Mouse (Mus musculus): ENCODE measurements at regions not wholly inside any gene's neighbourhood (a gene's known extent, or its start where the extent isn't known, plus 50 kb on each side); places are given as distances from the start of the nearest gene placed in this dataset.

DNA sequence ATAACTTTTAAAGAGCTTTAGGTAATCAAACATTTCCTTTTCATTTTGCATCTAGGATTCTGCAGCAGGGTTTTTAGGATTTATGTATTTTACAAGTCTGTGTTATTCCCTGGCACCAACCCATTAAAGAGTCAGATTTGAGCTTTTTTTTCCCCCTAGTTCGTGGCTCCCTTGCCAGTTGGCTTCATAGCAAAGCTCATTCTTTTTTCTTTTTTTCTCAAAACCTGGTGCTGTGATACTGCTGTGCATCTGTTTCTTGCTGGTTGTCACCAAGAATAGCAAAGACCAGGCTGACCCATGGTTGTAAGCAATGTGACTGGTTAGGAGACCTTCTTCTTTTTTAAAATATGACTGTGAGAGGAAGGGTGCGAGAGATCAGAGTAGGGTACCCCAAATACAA lies 93.7 kb upstream of the Cntn1 start:
- Histone ChIP-seq H3K4me3 (ENCODE audit: insufficient read depth in 1 of 2, low read depth in 1 of 2, low read length in 2 of 2, poor library complexity in 1 of 2, severe bottlenecking in 1 of 2) (no peak overlapping the region), H3K9ac (ENCODE audit: insufficient read depth, low read depth, low read length, poor library complexity, severe bottlenecking) (no peak overlapping the region), H3K4me1 (ENCODE audit: control insufficient read depth in 2 of 2, insufficient read depth in 2 of 2, low read length in 2 of 2, poor library complexity in 1 of 2) (no peaks in the 10 kb centered on the region), H3K36me3 (ENCODE audit: control insufficient read depth, insufficient read depth, low read length, poor library complexity, severe bottlenecking) (no peaks in the 10 kb centered on the region), H3K27ac (ENCODE audit: insufficient read depth, low read depth, low read length, poor library complexity, severe bottlenecking) (no peak overlapping the region), H3K9me3 (ENCODE audit: control insufficient read depth, insufficient read depth, low read depth, low read length) (no peaks in the 10 kb centered on the region)
- TF ChIP-seq ZC3H11A (IDR thresholded peaks at IDR 0.05; ENCODE audit: borderline replicate concordance, low read depth, low read length), result no peak
- no peak for TF ChIP-seq ZNF384 (IDR thresholded peaks at IDR 0.05; ENCODE audit: low read depth, low read length)
- TF ChIP-seq MAFK (IDR thresholded peaks at IDR 0.05; ENCODE audit: insufficient read depth, low read depth, low read length), result no peak
- no peak for DNase-seq (ENCODE audit: low read depth, low spot score)
- in situ Hi-C loops (cut with MboI; ENCODE audit: low sequenced_read_pairs in 2 of 2, unreplicated experiment in 2 of 2), result no loop called here

DNA sequence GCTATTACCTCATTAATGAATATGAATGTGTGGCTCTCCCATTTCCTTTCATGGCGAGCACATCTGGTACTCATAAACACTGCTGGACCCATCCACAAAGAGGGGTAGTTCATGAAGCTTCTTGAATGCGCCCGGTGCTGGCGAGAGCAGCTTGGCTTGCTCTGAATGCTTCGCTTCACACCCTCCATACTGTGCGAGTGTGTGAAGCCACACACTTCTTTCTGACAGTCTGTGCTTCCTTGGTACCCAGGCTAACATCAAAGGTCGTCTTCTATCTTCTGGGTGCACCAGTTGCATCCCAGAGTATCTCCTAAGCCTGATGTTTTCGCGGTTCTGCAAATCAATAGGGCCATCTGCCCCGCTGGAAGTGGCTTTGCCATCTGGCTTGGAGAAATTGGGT lies 85.8 kb upstream of the Cntn1 start:
- no peak overlapping the region for H3K9ac ChIP-seq (ENCODE audit: insufficient read depth, low read depth, low read length, poor library complexity, severe bottlenecking)
- no peaks in the 10 kb centered on the region for H3K36me3 ChIP-seq (ENCODE audit: control insufficient read depth, insufficient read depth, low read length, poor library complexity, severe bottlenecking)
- in situ Hi-C loops (cut with MboI; ENCODE audit: low sequenced_read_pairs in 2 of 2, unreplicated experiment in 2 of 2), result no loop called here
- no peak overlapping the region for H3K27ac ChIP-seq (ENCODE audit: insufficient read depth, low read depth, low read length, poor library complexity, severe bottlenecking)
- TF ChIP-seq ZC3H11A (IDR thresholded peaks at IDR 0.05; ENCODE audit: borderline replicate concordance, low read depth, low read length) (no peak), ZNF384 (IDR thresholded peaks at IDR 0.05; ENCODE audit: low read depth, low read length) (no peak), CHD2 (IDR thresholded peaks at IDR 0.05; ENCODE audit: low read depth, low read length) (no peak), HCFC1 (IDR thresholded peaks at IDR 0.05; ENCODE audit: borderline replicate concordance, insufficient read depth, low read length) (no peak), MAFK (IDR thresholded peaks at IDR 0.05; ENCODE audit: insufficient read depth, low read depth, low read length) (no peak)
- DNase-seq (ENCODE audit: low read depth, low spot score), result no peak
- H3K4me3 ChIP-seq (ENCODE audit: insufficient read depth in 1 of 2, low read depth in 1 of 2, low read length in 2 of 2, poor library complexity in 1 of 2, severe bottlenecking in 1 of 2), result no peak overlapping the region
- no peaks in the 10 kb centered on the region for H3K4me1 ChIP-seq (ENCODE audit: control insufficient read depth in 2 of 2, insufficient read depth in 2 of 2, low read length in 2 of 2, poor library complexity in 1 of 2)
- no peaks in the 10 kb centered on the region for H3K9me3 ChIP-seq (ENCODE audit: control insufficient read depth, insufficient read depth, low read depth, low read length)

DNA sequence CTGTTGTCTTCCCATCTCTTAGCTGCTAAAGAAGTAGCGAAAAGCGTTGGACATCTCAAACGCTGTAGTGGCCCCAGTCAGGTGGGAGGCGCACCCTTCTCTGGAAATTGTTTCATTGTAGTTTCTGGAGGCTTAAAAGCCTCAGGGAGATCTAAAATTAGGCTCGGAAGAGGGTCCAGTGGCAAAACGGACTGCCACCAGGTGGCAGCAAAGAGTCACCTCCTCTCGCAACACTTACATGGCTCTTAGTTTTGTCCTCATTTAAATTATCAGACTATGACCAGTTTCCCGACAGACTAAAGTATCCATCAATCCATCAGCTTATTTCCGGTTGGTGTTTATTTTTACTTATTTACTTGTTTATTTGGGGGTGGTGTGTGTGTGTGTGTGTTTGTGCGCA lies 81.6 kb upstream of the Cntn1 start:
- no peak overlapping the region for H3K9ac ChIP-seq (ENCODE audit: insufficient read depth, low read depth, low read length, poor library complexity, severe bottlenecking)
- no peaks in the 10 kb centered on the region for H3K9me3 ChIP-seq (ENCODE audit: control insufficient read depth, insufficient read depth, low read depth, low read length)
- H3K4me1 ChIP-seq (ENCODE audit: control insufficient read depth in 2 of 2, insufficient read depth in 2 of 2, low read length in 2 of 2, poor library complexity in 1 of 2), result no peaks in the 10 kb centered on the region
- in situ Hi-C loops (cut with MboI; ENCODE audit: low sequenced_read_pairs in 2 of 2, unreplicated experiment in 2 of 2), result no loop called here
- H3K4me3 ChIP-seq (ENCODE audit: insufficient read depth in 1 of 2, low read depth in 1 of 2, low read length in 2 of 2, poor library complexity in 1 of 2, severe bottlenecking in 1 of 2), result no peak overlapping the region
- no peak for TF ChIP-seq MAFK (IDR thresholded peaks at IDR 0.05; ENCODE audit: insufficient read depth, low read depth, low read length)
- peak; percentile 50; the same call in 1 of the 2 replicates for TF ChIP-seq ZC3H11A (IDR thresholded peaks at IDR 0.05; ENCODE audit: borderline replicate concordance, low read depth, low read length)
- TF ChIP-seq CHD2 (IDR thresholded peaks at IDR 0.05; ENCODE audit: low read depth, low read length), result no peak
- TF ChIP-seq ZNF384 (IDR thresholded peaks at IDR 0.05; ENCODE audit: low read depth, low read length), result no peak
- TF ChIP-seq HCFC1 (IDR thresholded peaks at IDR 0.05; ENCODE audit: borderline replicate concordance, insufficient read depth, low read length), result no peak
- peak; percentile 53 for DNase-seq (ENCODE audit: low read depth, low spot score)
- H3K27ac ChIP-seq (ENCODE audit: insufficient read depth, low read depth, low read length, poor library complexity, severe bottlenecking), result no peak overlapping the region
- H3K36me3 ChIP-seq (ENCODE audit: control insufficient read depth, insufficient read depth, low read length, poor library complexity, severe bottlenecking), result no peaks in the 10 kb centered on the region

DNA sequence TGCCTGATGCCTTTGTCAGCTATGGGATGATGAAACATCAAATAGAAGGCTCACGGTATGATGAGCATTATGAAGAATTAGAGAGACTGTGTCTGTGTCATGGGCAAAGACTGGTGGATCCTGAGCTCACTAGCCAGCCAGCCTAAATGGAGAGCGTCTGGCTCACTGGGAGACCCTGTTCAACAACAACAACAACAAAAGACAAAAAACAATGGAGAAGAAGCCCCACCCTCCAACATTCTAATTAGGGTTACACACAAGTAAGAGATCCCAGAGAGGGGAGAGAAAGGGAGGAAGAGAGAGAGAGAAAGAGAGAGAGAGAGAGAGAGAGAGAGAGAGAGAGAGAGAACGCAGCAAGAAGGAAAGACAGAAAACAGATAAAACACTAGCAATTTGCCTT lies 79.6 kb upstream of the Cntn1 start:
- in situ Hi-C loops (cut with MboI; ENCODE audit: low sequenced_read_pairs in 2 of 2, unreplicated experiment in 2 of 2), result no loop called here
- no peak for DNase-seq (ENCODE audit: low read depth, low spot score)

DNA sequence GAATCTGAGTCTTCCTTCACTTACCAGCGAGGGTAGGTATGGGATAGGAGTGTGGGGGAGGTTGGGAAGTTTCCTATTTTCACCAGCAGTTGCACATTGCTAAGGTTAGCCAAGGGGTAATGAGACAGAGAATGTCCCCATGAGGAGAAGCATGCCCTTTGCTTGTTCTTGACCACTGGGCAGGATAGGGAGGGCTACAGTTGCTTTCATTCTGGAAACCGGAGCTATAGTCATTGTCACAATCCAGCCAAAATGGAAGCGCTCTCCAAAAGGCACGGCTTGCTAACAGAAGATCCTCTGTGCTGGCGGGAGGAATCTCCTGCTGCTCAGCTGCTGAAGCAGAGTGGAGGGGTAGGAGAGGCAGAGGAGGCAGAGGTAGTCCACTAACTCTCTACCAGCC lies 79.1 kb upstream of the Cntn1 start:
- TF ChIP-seq CHD2 (IDR thresholded peaks at IDR 0.05; ENCODE audit: low read depth, low read length) (no peak), HCFC1 (IDR thresholded peaks at IDR 0.05; ENCODE audit: borderline replicate concordance, insufficient read depth, low read length) (no peak), MAFK (IDR thresholded peaks at IDR 0.05; ENCODE audit: insufficient read depth, low read depth, low read length) (no peak), ZC3H11A (IDR thresholded peaks at IDR 0.05; ENCODE audit: borderline replicate concordance, low read depth, low read length) (no peak), ZNF384 (IDR thresholded peaks at IDR 0.05; ENCODE audit: low read depth, low read length) (no peak)
- Histone ChIP-seq H3K4me1 (ENCODE audit: control insufficient read depth in 2 of 2, insufficient read depth in 2 of 2, low read length in 2 of 2, poor library complexity in 1 of 2) (no peaks in the 10 kb centered on the region), H3K4me3 (ENCODE audit: insufficient read depth in 1 of 2, low read depth in 1 of 2, low read length in 2 of 2, poor library complexity in 1 of 2, severe bottlenecking in 1 of 2) (no peak overlapping the region), H3K9me3 (ENCODE audit: control insufficient read depth, insufficient read depth, low read depth, low read length) (no peaks in the 10 kb centered on the region), H3K9ac (ENCODE audit: insufficient read depth, low read depth, low read length, poor library complexity, severe bottlenecking) (no peak overlapping the region), H3K36me3 (ENCODE audit: control insufficient read depth, insufficient read depth, low read length, poor library complexity, severe bottlenecking) (no peaks in the 10 kb centered on the region), H3K27ac (ENCODE audit: insufficient read depth, low read depth, low read length, poor library complexity, severe bottlenecking) (no peak overlapping the region)
- no peak for DNase-seq (ENCODE audit: low read depth, low spot score)
- in situ Hi-C loops (cut with MboI; ENCODE audit: low sequenced_read_pairs in 2 of 2, unreplicated experiment in 2 of 2), result no loop called here

More for the DNA sequence above, 79.6 kb upstream of the Cntn1 start:
- H3K9me3 ChIP-seq (ENCODE audit: control insufficient read depth, insufficient read depth, low read depth, low read length), result no peaks in the 10 kb centered on the region
- H3K4me3 ChIP-seq (ENCODE audit: insufficient read depth in 1 of 2, low read depth in 1 of 2, low read length in 2 of 2, poor library complexity in 1 of 2, severe bottlenecking in 1 of 2), result no peak overlapping the region
- H3K27ac ChIP-seq (ENCODE audit: insufficient read depth, low read depth, low read length, poor library complexity, severe bottlenecking), result no peak overlapping the region
- H3K9ac ChIP-seq (ENCODE audit: insufficient read depth, low read depth, low read length, poor library complexity, severe bottlenecking), result no peak overlapping the region
- H3K36me3 ChIP-seq (ENCODE audit: control insufficient read depth, insufficient read depth, low read length, poor library complexity, severe bottlenecking), result no peaks in the 10 kb centered on the region
- TF ChIP-seq MAFK (IDR thresholded peaks at IDR 0.05; ENCODE audit: insufficient read depth, low read depth, low read length), result no peak
- TF ChIP-seq ZC3H11A (IDR thresholded peaks at IDR 0.05; ENCODE audit: borderline replicate concordance, low read depth, low read length), result no peak
- TF ChIP-seq HCFC1 (IDR thresholded peaks at IDR 0.05; ENCODE audit: borderline replicate concordance, insufficient read depth, low read length), result no peak
- no peak for TF ChIP-seq ZNF384 (IDR thresholded peaks at IDR 0.05; ENCODE audit: low read depth, low read length)
- TF ChIP-seq CHD2 (IDR thresholded peaks at IDR 0.05; ENCODE audit: low read depth, low read length), result no peak
- no peaks in the 10 kb centered on the region for H3K4me1 ChIP-seq (ENCODE audit: control insufficient read depth in 2 of 2, insufficient read depth in 2 of 2, low read length in 2 of 2, poor library complexity in 1 of 2)
